Mouse (Mus musculus) spleen, postnatal 14 days (tissue): ENCODE data around the gene Whamm.
A peak's percentile ranks its signal among the peaks of the same experiment; 100 is the strongest.

Experiments
- DNase-seq, 2 experiments: peaks; one replicate each; pipeline ENCODE4 v3.0.0; 2021 to 2022; ENCODE audit warnings: low spot score in 2 of 2

Gene Whamm

GRCm38 (mm10) chr7:81571108-81571940, at the start of gene Whamm:
Whamm (plus strand) TSS chr7:81571266.
- peak; percentile 81 to 88 for DNase-seq

DNA sequence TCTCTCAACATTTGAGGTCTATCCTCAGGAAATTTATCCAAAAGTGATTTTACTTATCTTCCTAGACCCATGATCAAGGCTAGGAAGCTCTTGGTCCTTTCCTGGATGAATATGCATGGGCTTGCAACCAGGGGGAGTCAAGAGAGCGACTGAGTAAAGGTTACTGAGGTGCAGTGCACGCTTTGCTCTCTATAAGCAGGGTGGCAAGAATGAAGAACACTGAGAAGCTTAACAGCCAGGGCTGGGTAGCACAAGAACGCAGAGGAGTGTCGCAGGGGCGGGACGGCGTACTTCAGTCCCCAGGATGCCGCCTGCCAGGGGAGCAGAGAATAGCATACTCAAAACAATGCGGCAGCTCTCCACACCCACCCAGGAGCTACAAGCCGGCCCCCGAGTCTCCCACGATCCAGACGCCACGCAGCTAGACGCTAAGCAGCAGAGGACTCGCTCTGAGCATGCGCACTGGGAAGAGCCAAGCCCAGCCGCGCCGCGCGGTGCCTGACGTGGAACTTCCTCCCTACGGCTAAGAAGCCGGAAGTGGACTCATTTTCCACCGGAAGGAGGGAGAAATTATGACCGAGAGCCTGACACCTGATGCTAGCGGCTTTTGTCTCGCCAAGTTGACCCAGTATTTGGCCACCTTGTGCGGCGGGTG, 47.9 kb upstream of the Whamm start:
- DNase-seq: peak; percentile 70 to 77

GRCm38 (mm10) chr7:81523663-81524017, 47.4 kb upstream of the Whamm start:
- DNase-seq: no peak

DNA sequence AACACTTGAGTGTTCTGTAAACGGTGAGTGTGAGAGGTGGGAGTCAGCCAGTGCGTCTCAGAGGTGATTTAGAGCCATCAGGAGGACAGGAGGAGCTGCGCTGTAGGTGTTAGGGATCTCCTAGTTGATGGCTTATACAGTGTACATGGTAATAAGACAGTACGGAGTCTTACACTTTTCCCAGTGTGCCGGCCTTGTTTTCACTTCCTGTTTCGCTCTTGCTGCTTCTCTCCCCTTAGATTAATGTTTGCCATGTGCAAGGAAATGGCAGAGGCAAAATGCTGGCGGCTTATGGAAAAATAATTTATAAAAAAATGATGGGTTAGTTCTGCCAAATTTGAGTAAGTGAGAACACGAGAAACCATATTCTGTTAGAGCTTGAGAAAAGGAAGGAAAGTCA, 42.1 kb upstream of the Whamm start:
- no peak for DNase-seq

DNA sequence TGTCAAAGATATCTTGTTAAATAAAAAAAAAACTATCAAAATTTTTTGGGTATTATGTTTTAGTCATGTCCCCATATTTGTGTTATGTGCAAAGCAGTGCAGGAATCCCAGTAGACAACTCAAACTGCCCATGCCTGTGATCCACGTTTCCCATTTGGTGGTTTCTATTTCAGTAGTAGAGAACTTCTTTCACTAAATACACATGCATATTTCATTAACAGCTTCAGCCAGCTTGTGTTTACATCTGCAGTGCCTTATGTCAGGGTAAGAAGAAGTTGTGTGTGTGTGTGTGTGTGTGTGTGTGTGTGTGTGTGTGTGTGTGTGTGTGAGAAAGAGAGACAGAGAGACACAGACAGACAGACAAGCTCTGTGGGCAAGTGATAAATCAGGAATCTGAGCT, 39.6 kb upstream of the Whamm start:
- no peak for DNase-seq

DNA sequence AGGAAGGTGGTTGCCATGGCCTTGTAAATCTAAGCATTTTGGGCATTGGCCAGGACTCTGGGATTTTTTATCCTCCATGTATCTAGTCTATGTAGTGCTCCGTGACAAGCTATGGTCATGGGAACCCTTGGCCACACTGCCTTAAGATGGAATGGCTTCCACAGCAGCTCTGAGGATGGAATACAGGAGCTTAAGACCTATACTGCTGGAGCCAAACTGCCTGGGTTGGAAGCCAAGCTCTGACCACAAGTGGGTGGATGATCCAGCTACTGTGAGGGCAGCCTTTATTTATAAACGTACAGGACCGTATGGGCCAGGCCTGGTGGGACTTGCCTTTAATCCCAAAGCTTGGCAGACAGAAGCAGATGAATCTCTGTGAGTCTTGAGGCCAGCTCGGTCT, 34.6 kb upstream of the Whamm start:
- no peak for DNase-seq

DNA sequence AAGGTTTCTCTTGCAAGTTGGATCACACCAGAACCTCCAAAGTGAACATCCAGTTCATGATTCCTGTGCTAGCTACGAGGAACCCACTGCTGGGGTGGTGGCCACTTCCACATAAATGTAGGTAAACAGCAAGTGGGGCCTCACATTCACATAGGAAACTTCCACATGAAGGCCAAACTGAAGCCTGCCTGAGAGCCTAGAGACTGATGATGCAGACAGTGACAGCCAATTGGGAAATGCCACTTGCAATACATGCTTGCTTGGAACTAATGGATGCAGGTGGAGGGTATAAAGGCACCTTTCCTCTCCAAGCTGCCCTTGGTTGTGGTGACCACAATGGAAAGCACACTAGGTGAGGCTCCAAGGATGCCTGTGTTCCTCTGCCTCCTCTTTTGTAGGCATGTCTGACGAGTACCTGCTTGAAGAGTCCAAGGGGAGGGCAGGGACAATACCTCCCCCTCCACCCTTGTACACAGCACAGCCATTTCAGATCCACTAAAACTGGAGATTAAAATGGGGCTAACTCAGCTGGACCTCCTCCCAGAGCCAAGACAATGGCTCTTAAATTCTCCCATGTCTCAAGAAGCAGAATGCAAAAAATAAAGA, 32.9 kb upstream of the Whamm start:
- DNase-seq: no peak

DNA sequence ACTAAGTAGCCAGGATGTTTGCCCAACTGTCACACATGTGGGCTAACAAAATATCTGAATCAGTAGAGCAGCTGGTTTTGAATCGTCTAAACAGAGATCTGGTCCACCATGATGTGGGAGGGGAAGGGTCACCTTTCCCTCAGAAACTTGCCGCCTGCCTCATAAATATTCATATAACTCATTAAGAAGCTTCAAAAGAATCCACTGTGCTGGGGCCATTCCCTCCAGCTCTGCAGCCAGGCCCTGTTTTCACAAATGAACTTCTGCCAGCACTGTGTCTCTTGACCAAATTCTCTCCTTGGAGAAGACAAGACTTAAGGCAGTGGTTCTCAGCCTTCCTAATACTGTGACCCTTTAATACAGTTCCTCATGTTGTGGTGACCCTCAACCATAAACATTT, 31.5 kb upstream of the Whamm start:
- DNase-seq: no peak

DNA sequence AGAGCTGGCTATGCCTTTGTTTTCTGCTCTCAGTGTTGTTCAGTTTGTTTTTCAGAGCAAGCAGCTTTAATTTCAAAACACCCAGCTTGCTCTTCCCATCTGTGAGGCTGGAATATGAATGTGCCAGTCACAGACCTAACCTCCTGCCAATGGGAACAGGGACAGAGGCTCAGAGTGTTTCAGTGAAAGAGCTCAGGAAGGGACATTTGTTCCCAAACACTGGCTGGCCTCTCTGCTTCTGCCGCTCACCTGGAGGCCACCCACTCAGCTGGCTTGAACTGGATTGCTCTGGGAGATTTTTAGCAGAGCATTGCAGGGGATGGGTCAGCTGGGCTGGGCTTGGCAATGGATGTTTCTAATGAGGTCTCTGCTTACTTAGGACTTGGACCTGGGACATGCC, 30.1 kb upstream of the Whamm start:
- DNase-seq: no peak

GRCm38 (mm10) chr7:81541924-81542524, 29.0 kb upstream of the Whamm start:
- DNase-seq: no peak

DNA sequence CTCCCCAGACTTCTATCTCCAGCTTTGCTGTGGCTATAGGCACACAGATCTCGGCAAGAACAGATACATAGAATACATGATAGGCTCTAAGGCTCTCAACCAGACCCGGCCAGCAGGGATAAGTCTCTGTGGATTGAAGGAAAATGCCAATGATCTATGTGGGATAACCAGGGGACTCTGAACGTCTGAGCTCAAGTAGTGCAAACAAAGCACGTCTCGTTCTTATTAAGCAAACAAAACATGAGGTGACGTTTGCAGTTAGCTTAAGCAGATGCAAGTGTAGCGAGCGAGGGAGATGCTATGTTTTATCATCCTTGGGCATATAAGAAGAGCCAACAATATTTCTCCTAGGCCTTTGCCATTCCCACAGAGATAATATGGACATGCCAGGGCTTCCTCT, 28.1 kb upstream of the Whamm start:
- DNase-seq: no peak

GRCm38 (mm10) chr7:81548864-81549263, 22.2 kb upstream of the Whamm start:
- DNase-seq: no peak

DNA sequence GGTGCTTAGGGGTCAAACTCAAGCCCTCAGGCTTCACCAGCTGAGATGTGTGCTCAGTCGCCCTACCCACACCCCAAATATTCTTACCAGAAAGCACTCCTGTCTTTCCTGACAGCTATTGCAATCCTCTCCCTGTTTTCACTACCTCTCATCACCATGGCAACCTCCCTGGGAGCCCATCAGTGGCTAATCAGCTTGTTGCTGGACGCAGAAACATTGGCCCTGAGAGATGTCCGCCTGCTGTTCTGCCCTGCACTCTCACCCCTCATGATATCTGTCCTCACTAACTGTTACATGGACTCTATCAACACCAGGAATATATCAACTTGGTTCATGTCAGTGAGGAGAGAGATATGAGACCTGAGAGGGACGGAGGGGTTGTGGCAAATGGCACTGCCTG, 17.5 kb upstream of the Whamm start:
- no peak for DNase-seq

DNA sequence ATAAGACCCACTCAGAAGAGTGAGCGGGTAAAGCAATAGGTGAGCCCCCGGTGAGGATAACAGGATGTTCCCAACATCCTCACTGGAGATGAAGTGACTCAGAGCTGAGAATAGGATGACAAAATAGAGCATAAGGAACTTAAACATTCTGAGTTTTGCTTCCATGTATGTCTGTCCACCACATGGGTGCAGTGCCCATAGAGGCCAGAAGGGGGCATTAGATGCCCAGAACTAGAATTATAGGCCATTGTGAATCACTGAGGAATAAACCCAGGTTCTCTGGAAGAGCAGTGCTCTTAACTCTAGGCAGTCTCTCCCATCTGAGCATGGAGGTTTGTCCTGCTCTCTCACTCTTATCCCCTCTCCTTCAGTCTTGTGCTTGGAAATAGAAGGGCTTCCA, 16.7 kb upstream of the Whamm start:
- peak in 1 of 2 experiments; percentile 28 for DNase-seq

DNA sequence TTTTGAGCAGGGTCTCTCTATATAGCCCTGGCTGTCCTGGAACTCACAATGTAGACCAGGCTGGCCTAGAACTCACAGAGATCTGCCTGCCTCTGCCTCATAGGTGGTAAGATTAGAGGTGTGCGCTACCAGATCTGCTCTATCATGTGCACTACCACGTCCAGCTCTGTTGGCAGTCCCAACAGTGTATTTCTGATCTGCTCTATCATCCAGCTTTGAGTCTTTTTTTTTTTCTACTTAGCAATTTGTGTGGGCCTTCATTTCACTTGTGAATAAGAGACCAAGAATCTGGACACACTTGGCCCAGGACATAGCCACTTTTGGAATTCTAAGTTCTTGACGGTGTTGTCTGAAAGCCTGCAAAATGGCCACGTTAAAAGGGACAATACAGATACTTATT, 14.2 kb upstream of the Whamm start:
- no peak for DNase-seq

GRCm38 (mm10) chr7:81557252-81557984, 13.6 kb upstream of the Whamm start:
- no peak for DNase-seq

GRCm38 (mm10) chr7:81557985-81558360, 13.1 kb upstream of the Whamm start:
- DNase-seq: no peak

- DNase-seq: no peak
Measured at GRCm38 (mm10) chr7:81559231-81559980, 11.7 kb upstream of the Whamm start.

DNA sequence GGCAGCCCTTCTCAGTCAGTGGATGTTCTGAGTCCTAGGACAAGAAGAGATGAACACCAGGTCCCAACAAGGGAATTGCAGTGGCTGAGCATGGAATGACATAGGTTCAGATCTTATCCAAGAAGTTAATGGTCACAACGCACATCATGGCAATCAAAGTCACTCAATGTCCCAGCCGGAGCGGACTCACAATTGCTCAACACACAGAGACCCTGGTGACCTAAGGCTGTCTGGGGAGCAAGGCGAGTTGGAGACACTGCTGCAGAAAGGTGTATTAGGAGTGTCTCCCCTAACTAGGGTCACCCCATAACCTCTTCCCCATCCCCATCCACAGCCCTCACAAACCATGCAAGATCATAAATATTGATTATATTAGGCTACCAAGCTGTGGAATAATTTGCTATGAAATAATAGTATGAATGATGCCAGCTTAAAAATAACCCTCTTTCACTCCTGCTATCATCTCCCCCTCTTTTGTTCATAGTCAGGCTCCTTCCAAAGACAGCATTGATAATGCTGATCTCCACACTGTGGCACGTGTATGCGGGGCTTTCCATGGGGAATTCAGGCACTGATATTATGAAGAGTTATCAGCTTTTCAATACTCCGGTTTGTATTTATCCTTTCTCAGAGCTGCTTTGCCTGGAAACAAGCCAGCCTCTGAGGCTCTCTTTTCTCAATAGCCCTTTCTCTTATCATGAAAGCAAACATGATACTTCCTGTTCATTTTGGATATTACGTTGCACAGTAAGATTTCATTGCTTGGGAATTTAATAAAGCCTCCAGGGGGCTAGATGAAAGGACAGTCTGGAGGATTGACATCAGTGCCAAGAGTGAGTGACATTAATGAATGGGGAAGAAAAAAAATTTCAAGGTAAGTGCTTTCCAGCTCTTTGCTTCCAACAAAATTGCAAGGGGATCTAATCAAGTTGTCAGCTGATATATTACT, 10.7 kb upstream of the Whamm start:
- no peak for DNase-seq

DNA sequence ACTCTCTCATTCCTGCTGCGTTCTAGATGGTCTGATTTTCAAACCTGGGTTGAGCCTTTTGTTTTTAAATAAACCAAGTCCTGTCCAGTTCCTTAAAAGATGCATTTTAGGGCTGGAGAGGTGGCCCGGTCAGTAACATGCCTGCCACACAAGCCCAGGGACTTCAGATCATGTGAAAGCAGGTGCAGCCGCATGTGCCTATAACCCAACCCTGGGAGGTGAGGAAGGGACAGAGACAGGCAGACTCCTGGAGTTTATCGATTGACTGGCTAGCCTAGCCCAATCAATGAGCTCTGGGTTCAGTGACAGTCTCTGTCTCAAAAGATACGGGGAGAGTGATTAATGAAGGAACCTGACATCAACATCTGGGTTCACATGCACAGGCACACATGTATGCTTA, 9.9 kb upstream of the Whamm start:
- DNase-seq: no peak
